Mouse (Mus musculus): ENCODE measurements around the gene Fam83c.

GRCm38 (mm10) chr2:155852536-155852935 is 17.9 kb upstream of the Fam83c start:
- TF ChIP-seq CTCF (IDR thresholded peaks at IDR 0.05 in 2 of 3, conservative IDR thresholded peaks at IDR 0.05 in 1 of 3; ENCODE audit: control insufficient read depth in 1 of 3, insufficient read depth in 1 of 3, low read depth in 2 of 3, low read length in 3 of 3, poor library complexity in 1 of 3, severe bottlenecking in 1 of 3) (no peak), USF1 (IDR thresholded peaks at IDR 0.05; ENCODE audit: low read depth, low read length) (no peak), POLR2A (IDR thresholded peaks at IDR 0.05; ENCODE audit: control insufficient read depth in 1 of 2, insufficient read depth in 1 of 2, low read depth in 1 of 2, low read length in 2 of 2, poor library complexity in 1 of 2) (no peak), USF2 (IDR thresholded peaks at IDR 0.05; ENCODE audit: borderline replicate concordance in 1 of 2, insufficient read depth in 1 of 2, low read depth in 1 of 2, low read length in 2 of 2) (no peak), POLR2AphosphoS2 (IDR thresholded peaks at IDR 0.05; ENCODE audit: low read length) (no peak)

Measured in MEL (cell line).